Mouse (Mus musculus) hindbrain, embryonic 12.5 days (tissue): ENCODE measurements around the gene Notum. TPM values are rescaled to one million over a fixed set of nuclear protein-coding genes. Genes with fewer than 3 reads are reported as not detected.

Experiments used
- ATAC-seq: fragments of 200-750 bp; cut with Nextera tagmentation; 2 replicates; pipeline ENCODE4 v1.8.0; 2017; ENCODE audit warnings: moderate TSS enrichment; ENCODE audit not compliant: low FRiP score
- H3K27ac ChIP-seq: fragments of 300-500 bp; sonication (generic); 2 replicates; pipeline ENCODE4 v1.5.1; 2016; ENCODE audit warnings: mild to moderate bottlenecking
- H3K27me3 ChIP-seq: fragments of 300-500 bp; sonication (generic); 2 replicates; pipeline ENCODE4 v1.6.1; 2016; ENCODE audit warnings: mild to moderate bottlenecking
- H3K36me3 ChIP-seq: fragments of 300-500 bp; sonication (generic); 2 replicates; pipeline ENCODE4 v1.6.1; 2016; ENCODE audit warnings: mild to moderate bottlenecking
- H3K4me1 ChIP-seq: fragments of 300-500 bp; sonication (generic); 2 replicates; pipeline ENCODE4 v1.6.1; 2016
- H3K4me2 ChIP-seq: fragments of 300-500 bp; sonication (generic); replicated peaks from 2 replicates; pipeline ENCODE4 v1.6.1; 2016; ENCODE audit warnings: mild to moderate bottlenecking
- H3K4me3 ChIP-seq: fragments of 300-500 bp; sonication (generic); 2 replicates; pipeline ENCODE4 v1.5.1; 2016; ENCODE audit warnings: mild to moderate bottlenecking
- H3K9ac ChIP-seq: fragments of 300-500 bp; sonication (generic); 2 replicates; pipeline ENCODE4 v1.6.1; 2016; ENCODE audit warnings: mild to moderate bottlenecking, moderate library complexity
- H3K9me3 ChIP-seq: fragments of 300-500 bp; sonication (generic); replicated peaks from 2 replicates; pipeline ENCODE4 v1.6.1; 2016; ENCODE audit warnings: mild to moderate bottlenecking
- WGBS: fragments of 180-500 bp; shearing (Covaris S2); methylation state at CpG from one replicate; pipeline ENCODE4 v1.1.7; 2016; 5-methylcytosine and 5-hydroxymethylcytosine counted together
- polyA plus RNA-seq: library from polyadenylated mRNA; unstranded; fragments of >200 nt; fragmentation: Nextera tagmentation; extraction: Ambion mirVana; gene quantifications from 2 replicates; pipeline ENCODE4 v1.2.1, GENCODE M21; 2016

Gene Notum
- polyA plus RNA-seq, 1 experiment from 2014 or later, result 3.0 TPM

DNA sequence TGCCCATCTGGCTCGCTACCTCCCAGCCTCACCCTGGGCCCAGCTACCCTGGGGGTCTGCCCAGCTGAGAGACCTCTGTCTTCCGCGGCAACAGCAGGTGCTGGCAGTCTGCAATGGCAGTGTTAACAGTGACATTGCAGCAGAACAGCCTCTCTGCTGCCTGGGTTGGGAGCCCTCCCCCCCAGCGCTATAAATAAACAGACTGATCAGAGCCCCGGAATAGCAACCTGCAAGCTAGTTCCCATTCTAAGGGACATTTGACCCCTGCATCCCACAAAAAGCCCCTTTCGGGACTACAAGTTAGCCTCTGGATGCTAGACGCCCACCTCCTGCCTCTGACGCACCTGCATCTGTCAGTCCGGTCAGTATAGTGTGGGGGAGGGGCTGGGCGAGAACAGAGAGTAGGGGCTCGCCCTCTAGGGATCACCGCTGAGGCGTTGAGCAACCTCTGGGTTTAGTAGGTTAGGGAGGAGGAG, 12.9 kb downstream of the Notum start, which contains the start of gene Myadml2:
Gene Myadml2, minus strand, starts transcription at position 158 of the 476 bp plus-strand sequence.
- Histone ChIP-seq H3K9ac (peak within 1 kb of the TSS; percentile 50; the same call in 1 of the 2 replicates), H3K4me3 (peak within 1 kb of the TSS; percentile 17), H3K27me3 (peaks cover 14% of the 10 kb centered on the region), H3K4me2 (peak within 1 kb of the TSS; percentile 48), H3K27ac (no peak within 1 kb of the TSS), H3K4me1 (peaks cover 15% of the 10 kb centered on the region), H3K36me3 (no peaks in the 10 kb centered on the region), H3K9me3 (no peaks in the 10 kb centered on the region)
- no peak for ATAC-seq
- 7% methylated on average over 13 of the region's 13 CpGs for WGBS

DNA sequence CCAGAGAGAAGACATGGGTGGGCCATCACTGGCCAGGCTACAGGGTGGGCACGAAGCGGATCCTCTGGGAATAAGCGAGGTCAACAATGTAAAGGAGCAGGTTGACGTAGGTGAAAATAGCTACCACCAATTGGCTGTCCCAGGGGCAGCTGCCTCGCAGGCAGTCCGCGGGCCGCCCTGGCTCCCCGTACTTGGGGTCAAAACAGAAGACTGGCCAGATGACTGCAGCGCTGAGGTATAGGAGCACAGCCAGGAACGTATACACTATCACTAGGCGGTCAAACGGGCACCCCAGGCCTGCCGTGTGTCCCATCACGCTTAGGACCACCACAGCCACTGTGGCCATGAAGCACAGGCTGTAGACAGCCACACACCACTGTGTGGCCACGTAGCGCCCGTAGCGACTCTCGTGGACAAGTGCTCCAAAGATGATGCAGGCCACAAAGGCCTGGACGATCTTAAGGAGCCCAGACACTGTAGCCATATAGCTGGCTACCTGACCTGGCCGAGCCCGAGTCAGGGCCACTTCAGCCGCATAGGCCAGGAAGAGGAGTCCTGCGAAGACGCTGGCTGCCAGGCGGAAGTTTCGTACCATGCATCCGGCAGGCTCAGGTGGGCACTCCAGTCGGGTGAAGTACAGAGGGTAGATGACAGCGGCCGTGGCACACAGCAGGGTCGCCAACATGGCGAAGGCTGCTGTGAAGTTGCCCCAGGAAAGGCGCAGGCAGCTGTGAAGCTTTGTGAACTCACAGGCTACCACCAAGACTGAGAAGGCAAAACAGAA, 13.7 kb downstream of the Notum start:
- peaks cover 17% of the 10 kb centered on the region for H3K27me3 ChIP-seq
- H3K4me3 ChIP-seq, result no peak overlapping the region
- WGBS, result 79% methylated on average over 35 of the region's 35 CpGs
- no peaks in the 10 kb centered on the region for H3K36me3 ChIP-seq
- H3K4me1 ChIP-seq, result peaks cover 23% of the 10 kb centered on the region
- peak overlapping the region; percentile 50; the same call in 1 of the 2 replicates for H3K9ac ChIP-seq
- H3K27ac ChIP-seq, result no peak overlapping the region
- no peaks in the 10 kb centered on the region for H3K9me3 ChIP-seq
- no peak for ATAC-seq
- peak overlapping the region; percentile 48; the same call in 1 of the 2 replicates for H3K4me2 ChIP-seq

DNA sequence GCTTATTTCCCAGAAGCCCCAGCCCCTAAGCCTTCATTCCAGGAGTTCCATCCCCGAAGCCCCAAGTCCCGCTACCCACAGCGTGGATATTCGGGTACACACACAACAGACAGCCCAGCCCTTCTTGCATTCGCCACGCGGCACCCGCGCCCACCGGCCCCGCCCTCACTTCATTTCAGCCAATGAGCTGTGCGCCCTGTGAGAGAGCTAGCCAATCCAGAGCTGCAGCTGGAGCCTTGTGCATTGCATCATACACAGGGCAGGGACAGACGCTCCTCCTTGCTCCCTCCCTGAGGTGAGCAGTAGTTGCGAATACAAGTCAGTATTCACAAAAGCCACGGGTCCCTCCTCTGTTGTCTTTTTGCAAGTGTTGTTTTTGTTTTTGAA, 17.4 kb downstream of the Notum start, which contains the start of gene Pycr1:
Gene Pycr1, minus strand, starts transcription at position 169 of the 387 bp plus-strand sequence.
- no peaks in the 10 kb centered on the region for H3K36me3 ChIP-seq
- H3K27ac ChIP-seq, result no peak within 1 kb of the TSS; the same call in 1 of the 2 replicates
- H3K4me2 ChIP-seq, result peak within 1 kb of the TSS; percentile 86
- H3K9me3 ChIP-seq, result no peaks in the 10 kb centered on the region
- WGBS, result 0% methylated on average over 15 of the region's 15 CpGs
- peaks cover 23% of the 10 kb centered on the region for H3K4me1 ChIP-seq
- peak within 1 kb of the TSS; percentile 49 for H3K4me3 ChIP-seq
- H3K9ac ChIP-seq, result peak within 1 kb of the TSS; percentile 74
- peak; percentile 99 for ATAC-seq
- H3K27me3 ChIP-seq, result peaks cover 25% of the 10 kb centered on the region

DNA sequence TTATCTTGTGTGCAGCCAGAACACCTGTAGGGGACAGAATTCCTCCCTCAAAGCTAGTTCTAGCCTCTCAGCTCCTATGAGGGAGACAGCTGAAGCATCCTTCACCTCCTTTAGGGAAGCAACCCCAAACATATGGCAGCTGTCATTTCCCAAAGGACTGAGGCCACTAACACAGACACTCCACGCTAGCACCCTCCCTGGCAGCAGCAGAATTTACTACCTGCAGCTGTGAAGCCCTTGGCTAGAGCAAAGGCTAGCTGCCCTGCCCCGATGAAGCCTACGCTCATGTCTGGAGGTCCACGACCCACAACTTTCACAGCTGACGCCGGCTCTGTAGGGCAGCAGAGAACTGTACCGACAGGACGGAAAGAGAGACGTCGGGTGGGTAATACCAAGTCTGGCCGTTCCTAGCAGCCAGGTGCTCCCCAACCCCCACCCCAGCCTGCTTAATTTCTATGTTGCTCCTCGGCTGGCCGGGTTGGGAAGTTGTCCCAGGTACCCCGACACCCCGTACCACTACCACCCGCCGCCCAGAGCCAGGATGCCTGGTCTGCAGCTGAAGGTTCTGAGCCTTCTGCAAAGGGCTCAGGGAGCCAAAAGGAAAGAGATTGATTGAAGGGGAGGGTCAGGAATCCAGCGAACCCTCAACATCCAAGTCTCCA, 17.9 kb downstream of the Notum start:
- peak; percentile 61 for ATAC-seq
- H3K27me3 ChIP-seq, result peaks cover 23% of the 10 kb centered on the region
- whole genome bisulfite sequencing, result 2% methylated on average over 18 of the region's 18 CpGs
- no peaks in the 10 kb centered on the region for H3K36me3 ChIP-seq
- peak overlapping the region; percentile 74 for H3K9ac ChIP-seq
- H3K4me3 ChIP-seq, result peak overlapping the region; percentile 49
- H3K4me1 ChIP-seq, result peaks cover 20% of the 10 kb centered on the region
- no peak overlapping the region; the same call in 1 of the 2 replicates for H3K27ac ChIP-seq
- no peaks in the 10 kb centered on the region for H3K9me3 ChIP-seq
- peak overlapping the region; percentile 86 for H3K4me2 ChIP-seq

DNA sequence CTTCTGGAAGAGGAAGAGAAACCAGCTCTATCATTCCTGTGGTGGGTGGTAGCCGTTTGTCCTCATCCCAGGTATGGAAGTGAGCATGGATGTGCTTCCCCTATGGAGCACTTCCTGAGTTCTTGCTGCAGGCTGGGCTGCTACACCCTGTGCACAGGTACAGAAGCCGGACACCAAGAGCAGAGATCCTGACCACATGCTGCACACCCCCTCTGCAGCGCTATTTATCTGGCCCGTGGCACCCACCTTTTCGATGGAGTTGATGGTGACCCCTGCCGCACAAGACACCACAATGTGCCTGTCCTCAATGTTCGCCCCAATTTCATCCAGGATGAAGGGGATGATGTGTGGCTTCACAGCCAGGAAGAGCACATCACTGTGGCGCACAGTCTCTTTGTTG, 19.1 kb downstream of the Notum start:
- Histone ChIP-seq H3K27me3 (peaks cover 12% of the 10 kb centered on the region; the same call in 1 of the 2 replicates), H3K9me3 (no peaks in the 10 kb centered on the region), H3K36me3 (no peaks in the 10 kb centered on the region), H3K4me1 (peaks cover 15% of the 10 kb centered on the region), H3K27ac (no peak overlapping the region), H3K4me3 (no peak overlapping the region), H3K4me2 (no peak overlapping the region), H3K9ac (0 out of 2 replicates have a peak overlapping the region, but pooled peaks have one; percentile 18)
- 82% methylated on average over 8 of the region's 8 CpGs for WGBS
- no peak for ATAC-seq

DNA sequence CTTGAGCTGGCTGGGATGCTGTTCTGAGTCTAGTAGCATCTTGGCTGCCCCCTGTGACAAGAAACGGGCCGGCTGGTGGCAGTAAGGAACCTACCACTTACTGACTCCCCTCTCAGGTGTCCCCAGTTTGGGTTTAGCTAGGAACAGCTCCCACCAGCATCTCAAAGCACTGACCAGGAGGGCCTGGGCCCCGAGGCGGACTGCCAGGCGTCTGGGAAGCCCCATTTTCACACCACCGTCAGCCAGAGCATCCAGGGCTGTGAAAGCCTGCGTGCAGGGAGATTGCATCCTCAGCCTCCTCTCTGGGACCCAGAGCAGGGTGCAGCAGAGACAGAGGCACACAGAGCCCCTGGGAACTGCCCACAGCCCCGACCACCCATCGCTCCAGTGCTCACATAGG, 19.7 kb downstream of the Notum start:
- Histone ChIP-seq H3K36me3 (no peaks in the 10 kb centered on the region), H3K4me2 (no peak overlapping the region), H3K27me3 (peaks cover 11% of the 10 kb centered on the region; the same call in 1 of the 2 replicates), H3K9ac (no peak overlapping the region), H3K4me3 (no peak overlapping the region), H3K9me3 (no peaks in the 10 kb centered on the region), H3K27ac (no peak overlapping the region), H3K4me1 (peaks cover 15% of the 10 kb centered on the region)
- WGBS, result 69% methylated on average over 9 of the region's 9 CpGs
- ATAC-seq, result no peak

DNA sequence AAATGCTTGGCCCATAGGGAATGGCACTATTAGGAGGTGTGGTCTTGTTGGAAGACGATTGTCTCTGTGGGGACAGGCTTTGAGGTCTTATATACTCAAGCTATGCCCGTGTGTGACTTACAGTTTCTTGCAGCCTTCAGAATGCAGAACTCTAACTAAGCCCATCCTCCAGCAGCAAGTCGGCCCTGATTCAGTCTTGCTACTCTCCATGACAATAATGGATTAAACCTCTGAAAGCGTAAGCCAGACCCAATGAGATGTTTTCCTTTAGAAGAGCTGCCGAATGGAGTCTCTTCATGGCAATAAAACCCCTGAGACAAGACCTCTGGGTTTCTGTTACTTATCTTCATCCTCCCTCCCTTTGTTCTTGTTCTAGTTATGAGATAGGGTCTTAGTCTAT, 26.2 kb downstream of the Notum start:
- no peak overlapping the region for H3K4me2 ChIP-seq
- H3K9ac ChIP-seq, result no peak overlapping the region
- no peaks in the 10 kb centered on the region for H3K27me3 ChIP-seq
- no peak overlapping the region for H3K27ac ChIP-seq
- WGBS, result 84% methylated on average over 5 of the region's 5 CpGs
- H3K36me3 ChIP-seq, result peaks cover under 1% of the 10 kb centered on the region; the same call in 1 of the 2 replicates
- no peak overlapping the region for H3K4me3 ChIP-seq
- H3K4me1 ChIP-seq, result peaks cover 29% of the 10 kb centered on the region
- no peak for ATAC-seq
- no peaks in the 10 kb centered on the region for H3K9me3 ChIP-seq

DNA sequence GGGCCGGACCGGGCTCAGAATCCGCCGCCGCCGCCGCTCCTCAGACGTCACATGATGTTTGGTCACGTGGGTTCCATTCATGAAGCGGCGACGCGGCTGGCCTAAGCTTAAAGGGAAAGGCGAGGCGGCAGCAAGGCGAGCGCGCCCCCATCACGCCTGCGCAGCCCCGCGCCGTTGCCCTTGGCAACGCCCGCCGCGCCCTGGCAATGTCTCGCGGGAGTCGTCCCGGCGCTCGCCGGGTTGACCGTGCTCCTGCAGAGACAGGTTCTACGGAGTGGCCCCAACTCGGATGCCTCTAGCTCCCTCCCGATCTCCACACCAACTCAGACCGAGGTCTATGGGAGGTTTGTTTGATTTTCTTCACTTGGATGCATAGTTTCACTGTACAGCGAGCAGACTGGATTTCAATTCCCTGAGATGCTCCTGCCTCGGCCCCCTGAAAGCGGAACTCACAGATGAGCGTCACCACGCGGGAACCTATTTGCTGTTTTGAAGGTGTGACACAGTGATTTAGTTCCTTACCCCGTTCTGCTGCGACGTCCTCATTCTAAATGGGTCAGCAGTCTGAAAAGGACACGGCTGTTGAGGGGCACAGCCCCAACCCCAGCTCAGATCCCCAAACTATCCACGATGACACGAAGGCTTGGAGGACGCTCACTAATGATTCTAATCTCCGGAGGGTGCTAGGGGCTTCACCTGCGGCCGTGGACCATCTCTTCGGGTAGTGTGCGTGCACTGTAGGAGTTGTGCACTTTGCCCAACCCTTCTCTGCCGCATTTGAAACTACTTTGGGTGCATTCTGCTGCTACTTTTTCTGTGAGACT, 27.2 kb downstream of the Notum start, which contains the start of gene Mafg:
Gene Mafg, minus strand, starts transcription at position 81 of the 824 bp plus-strand sequence.
- peak within 1 kb of the TSS; percentile 82 for H3K4me2 ChIP-seq
- peaks cover 11% of the 10 kb centered on the region for H3K36me3 ChIP-seq
- H3K27ac ChIP-seq, result peak within 1 kb of the TSS; percentile 89
- peak within 1 kb of the TSS; percentile 95 for H3K4me3 ChIP-seq
- H3K9ac ChIP-seq, result peak within 1 kb of the TSS; percentile 95
- H3K27me3 ChIP-seq, result no peaks in the 10 kb centered on the region
- no peaks in the 10 kb centered on the region for H3K9me3 ChIP-seq
- peak; percentile 92 for ATAC-seq
- 11% methylated on average over 58 of the region's 58 CpGs for WGBS
- peaks cover 36% of the 10 kb centered on the region for H3K4me1 ChIP-seq

DNA sequence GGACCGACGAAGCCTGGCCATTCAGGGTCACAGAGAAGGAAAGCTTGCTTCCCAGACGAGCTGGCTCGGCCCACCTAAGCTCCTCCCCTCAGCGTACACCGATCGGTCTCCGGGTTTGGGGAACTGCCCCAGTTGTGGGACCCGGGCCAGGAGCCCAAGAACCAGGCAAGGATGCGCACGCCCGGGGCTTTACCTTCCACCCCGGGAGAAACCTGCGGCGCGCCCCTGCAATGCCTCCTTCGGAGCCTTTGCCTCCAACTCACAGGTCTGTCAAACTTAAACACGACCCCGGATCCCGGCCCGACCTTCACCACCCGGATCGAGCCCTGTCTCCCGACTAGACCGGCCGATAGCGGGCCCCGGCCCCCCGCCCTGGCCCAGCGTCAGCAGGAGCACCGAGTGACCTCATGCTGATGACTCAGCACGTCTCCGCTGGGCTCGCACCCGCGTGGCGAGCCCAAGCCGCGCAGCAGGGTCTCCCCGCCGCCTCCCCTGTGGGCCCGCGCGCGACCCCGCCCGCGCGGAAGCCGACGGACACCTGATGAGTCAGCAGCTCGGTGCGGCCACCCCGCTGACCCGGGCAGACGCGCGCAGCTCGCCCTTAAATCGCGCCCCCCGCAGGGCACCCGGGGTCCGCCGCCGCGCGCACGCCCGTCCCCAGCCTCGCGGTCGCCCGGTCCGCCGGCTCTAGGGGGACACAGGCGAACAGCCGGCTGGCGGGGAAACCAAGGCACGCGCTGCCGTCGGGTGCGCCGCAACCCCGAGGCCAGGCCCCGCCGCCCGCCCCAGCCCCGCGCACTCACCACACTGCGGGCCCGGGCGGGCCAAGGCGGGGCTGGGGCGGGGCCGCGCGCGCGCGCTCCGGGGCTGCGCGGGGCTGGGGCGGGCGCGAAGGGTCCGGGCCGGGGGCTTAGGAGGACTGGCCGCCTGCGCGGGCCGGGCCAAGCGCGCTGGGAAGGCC, 28.1 kb downstream of the Notum start:
- Histone ChIP-seq H3K4me1 (peaks cover 36% of the 10 kb centered on the region), H3K27ac (peak overlapping the region; percentile 89), H3K9me3 (no peaks in the 10 kb centered on the region), H3K4me3 (peak overlapping the region; percentile 95), H3K4me2 (peak overlapping the region; percentile 82), H3K27me3 (no peaks in the 10 kb centered on the region), H3K9ac (peak overlapping the region; percentile 95), H3K36me3 (peaks cover 13% of the 10 kb centered on the region)
- ATAC-seq, result peak; percentile 89
- WGBS, result under 1% methylated on average over 93 of the region's 116 CpGs

DNA sequence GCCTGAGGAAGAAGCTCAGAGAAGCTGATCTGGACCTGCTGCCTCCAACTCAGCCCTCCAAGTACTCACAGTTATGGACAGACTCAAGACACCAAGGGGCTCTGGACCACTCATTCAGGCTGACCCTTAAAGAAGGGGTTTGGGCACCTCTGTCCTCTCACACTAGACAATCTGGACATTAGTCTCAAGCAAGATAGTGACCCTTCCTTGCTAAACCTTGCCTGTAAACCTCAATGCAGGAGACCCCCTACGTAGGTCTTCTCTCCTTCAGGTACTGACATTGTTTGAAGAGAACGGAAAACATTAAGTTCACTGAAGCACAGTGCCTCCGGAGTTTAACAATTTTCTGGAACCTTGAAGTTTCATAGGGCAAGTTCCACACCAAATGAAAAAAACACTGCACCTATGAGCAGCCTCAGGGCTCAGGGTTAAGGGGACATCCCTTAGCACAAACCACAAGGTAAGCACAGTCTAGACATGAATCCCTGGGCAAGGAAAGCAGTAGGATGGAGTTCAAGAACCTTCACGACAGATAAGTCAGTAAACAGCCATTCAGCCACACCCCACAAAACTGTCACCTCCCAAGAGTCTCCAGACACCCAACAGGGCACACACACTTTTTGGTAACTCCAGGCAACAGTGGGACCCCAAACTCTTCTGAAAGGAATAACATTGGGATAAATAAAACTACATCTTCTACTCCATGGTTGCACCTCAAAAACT, 29.1 kb downstream of the Notum start:
- Histone ChIP-seq H3K4me3 (peak overlapping the region; percentile 95), H3K9me3 (no peaks in the 10 kb centered on the region), H3K4me2 (peak overlapping the region; percentile 82), H3K9ac (peak overlapping the region; percentile 95), H3K4me1 (peaks cover 36% of the 10 kb centered on the region), H3K27ac (peak overlapping the region; percentile 89; the same call in 1 of the 2 replicates), H3K36me3 (peaks cover 22% of the 10 kb centered on the region), H3K27me3 (no peaks in the 10 kb centered on the region)
- 67% methylated on average over 4 of the region's 4 CpGs for WGBS
- ATAC-seq, result no peak
